Mouse (Mus musculus): ENCODE data around the gene Zfp672.

DNA sequence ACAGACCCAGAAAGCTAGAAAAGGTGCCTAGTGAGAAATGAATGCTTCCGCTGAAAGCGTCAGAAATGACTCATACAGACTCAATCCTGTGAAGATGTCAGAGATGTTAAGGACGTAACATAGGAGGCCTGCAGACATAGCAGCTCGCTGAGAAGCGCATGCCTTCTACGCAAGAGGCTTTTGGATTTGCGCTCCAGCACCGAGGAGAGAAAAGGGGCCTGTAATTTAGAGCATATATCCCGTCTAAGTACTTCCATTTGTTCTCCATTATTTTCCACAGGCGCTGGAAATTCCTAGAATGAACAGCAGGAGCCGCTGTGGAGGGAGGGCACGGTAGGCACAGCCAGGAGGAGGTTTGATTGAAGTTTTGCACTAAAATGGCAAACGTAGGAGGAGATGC lies 29.1 kb downstream of the Zfp672 start:
- TF ChIP-seq CTCF (IDR thresholded peaks at IDR 0.05; ENCODE audit: extremely low read depth, insufficient read length, insufficient replicate concordance, low read depth, low read length), result peak; percentile 92; the same call in 1 of the 2 replicates
- no peak for TF ChIP-seq POLR2A (IDR thresholded peaks at IDR 0.05; ENCODE audit: low read depth, low read length)

Measured in small intestine, adult 2 months (tissue).